Mouse (Mus musculus): ENCODE results near the gene Midn.

DNA sequence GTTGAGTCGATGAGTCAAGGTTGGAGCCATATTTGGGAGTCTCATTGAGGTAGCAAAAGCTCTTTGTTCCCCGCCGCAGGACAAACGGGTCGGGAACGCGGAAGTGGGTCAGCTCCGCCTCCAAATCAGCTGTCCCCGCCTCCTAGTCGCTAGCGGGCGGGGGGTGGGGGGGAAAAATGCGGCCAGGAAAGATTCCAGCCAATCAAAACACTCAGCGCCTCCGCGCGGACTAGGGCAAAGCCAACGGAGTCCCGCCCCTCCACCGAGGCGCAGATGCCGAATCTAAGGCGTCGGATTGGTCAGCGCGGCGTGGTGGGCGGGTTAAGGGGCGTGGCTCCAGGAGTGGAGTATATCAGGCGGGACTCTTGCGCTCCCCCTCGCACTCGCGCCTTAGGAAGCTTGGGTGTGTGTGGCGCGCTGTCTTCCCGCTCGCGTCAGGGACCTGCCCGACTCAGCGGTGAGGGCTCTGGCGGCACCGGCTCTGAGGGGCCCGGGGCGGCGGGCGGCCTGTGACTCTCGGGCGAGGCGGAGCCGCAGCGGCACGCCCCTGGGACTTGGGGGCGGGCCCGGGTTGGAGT, 19.5 kb downstream of the Midn start:
- TF ChIP-seq POLR2A (IDR thresholded peaks at IDR 0.05; ENCODE audit: low read depth, low read length): no peak
- TF ChIP-seq CTCF (IDR thresholded peaks at IDR 0.05; ENCODE audit: borderline replicate concordance, insufficient read depth, low read length): no peak
